Mouse (Mus musculus): ENCODE measurements around the gene Rab40c. TPM values are rescaled to one million over a fixed set of nuclear protein-coding genes. Genes with fewer than 3 reads are reported as not detected.

Rab40c gene
- total and polyA plus RNA-seq, 2 experiments from 2014 or later: 38.9 to 42.1 TPM

DNA sequence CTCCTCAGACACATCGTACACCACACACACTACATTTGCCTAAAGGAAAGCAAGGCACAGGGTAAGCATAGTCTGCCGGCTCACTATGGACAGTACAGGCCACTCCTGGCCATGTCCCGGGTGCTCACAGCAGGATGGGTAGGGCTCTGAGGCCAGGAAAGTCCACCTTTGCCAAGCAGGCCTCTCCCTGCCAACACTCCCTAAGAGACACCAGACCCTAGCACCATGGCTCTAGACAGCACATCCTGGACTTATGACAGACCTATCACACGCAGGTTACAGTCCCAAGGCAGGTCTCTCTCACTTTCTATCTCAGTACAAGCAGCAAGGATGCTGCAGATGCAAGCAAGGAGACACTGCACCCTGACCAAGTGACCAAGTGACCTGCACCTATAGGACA lies 76.4 kb downstream of the Rab40c start:
- TF ChIP-seq CTCF (IDR thresholded peaks at IDR 0.05): no peak
- H3K27me3 ChIP-seq (ENCODE audit: insufficient read depth, low read length): no peaks in the 10 kb centered on the region
- no peaks in the 10 kb centered on the region for H3K9me3 ChIP-seq (ENCODE audit: low read length)
- peaks cover 41% of the 10 kb centered on the region for H3K36me3 ChIP-seq (ENCODE audit: insufficient read depth, low read length)
- DNase-seq (ENCODE audit: low spot score): no peak
- H3K4me1 ChIP-seq (ENCODE audit: insufficient read depth, low read length): peaks cover 9% of the 10 kb centered on the region
- peak overlapping the region; percentile 64 for H3K4me2 ChIP-seq (ENCODE audit: low read depth, low read length, poor library complexity, severe bottlenecking)
- H3K4me3 ChIP-seq (ENCODE audit: low read depth, low read length): peak overlapping the region; percentile 79
- WGBS: 96% methylated on average over 4 of the region's 4 CpGs
- ATAC-seq (ENCODE audit: low FRiP score): no peak
- no peak overlapping the region for H3K27ac ChIP-seq (ENCODE audit: low read depth, low read length)
- peak overlapping the region; percentile 73 for H3K9ac ChIP-seq (replicated peaks; ENCODE audit: low read length, poor library complexity, severe bottlenecking)

DNA sequence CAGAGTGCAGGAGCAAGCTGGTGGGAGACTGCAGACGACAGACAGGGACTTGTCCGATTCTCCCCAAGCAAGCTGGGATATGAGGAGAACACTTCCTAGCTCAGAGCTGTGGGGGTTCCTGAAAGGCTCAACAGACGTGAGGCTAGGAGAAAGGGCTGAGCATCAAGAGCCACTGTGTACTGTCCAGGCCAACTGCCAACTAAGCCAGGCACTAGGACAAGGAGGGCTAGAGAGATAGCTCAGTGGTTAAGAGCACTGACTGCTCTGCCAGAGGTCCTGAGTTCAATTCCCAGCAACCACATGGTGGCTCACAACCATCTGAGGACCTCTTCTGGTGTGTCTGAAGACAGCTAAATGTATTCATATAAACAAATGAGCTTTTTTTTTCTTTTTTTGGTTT lies 77.0 kb downstream of the Rab40c start:
- Histone ChIP-seq H3K4me3 (ENCODE audit: low read depth, low read length) (no peak overlapping the region), H3K27me3 (ENCODE audit: insufficient read depth, low read length) (no peaks in the 10 kb centered on the region), H3K36me3 (ENCODE audit: insufficient read depth, low read length) (peaks cover 38% of the 10 kb centered on the region), H3K9ac (replicated peaks; ENCODE audit: low read length, poor library complexity, severe bottlenecking) (no peak overlapping the region), H3K27ac (ENCODE audit: low read depth, low read length) (no peak overlapping the region), H3K4me1 (ENCODE audit: insufficient read depth, low read length) (peaks cover 11% of the 10 kb centered on the region), H3K4me2 (ENCODE audit: low read depth, low read length, poor library complexity, severe bottlenecking) (no peak overlapping the region), H3K9me3 (ENCODE audit: low read length) (no peaks in the 10 kb centered on the region)
- no peak for ATAC-seq (ENCODE audit: low FRiP score)
- DNase-seq (ENCODE audit: low spot score): no peak
- no peak for TF ChIP-seq CTCF (IDR thresholded peaks at IDR 0.05)
- WGBS: 78% methylated on average over 3 of the region's 3 CpGs

DNA sequence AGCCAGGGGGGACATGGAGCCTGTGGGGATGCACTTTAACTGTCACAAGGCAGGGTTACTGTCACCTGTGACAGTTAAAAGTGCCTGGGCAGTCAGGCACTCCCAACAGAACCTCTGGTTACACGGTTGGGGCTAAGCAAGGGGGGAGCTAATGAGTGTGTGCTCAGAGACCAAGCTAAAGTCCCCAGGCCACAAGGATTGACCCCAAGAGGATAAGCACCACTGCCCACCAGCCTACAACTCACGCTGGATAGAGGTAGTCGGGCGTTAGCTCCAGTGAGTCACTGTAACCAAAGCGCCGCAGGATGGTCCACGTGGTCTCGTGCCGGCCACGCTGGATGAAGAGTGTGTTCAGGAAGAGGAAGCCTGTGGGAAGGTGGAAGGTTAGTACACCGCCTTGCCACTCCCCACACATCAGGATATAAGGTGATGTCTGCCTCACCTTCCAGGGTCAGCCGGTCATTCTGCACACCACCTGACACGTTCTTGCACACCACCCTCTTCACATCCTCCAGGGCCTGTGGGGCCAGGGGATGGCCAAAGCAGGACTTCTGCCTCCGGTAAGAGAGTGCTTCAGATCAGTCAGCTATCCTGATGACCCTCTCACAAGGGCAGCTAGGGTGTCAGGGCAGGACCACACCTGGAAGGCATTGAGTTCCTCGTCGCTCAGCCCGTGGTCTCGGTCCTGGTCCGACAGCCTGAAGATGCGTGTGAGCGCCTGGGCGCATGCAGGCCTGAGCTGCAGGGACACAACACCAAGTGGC lies 78.2 kb downstream of the Rab40c start, which contains the start of gene Gm20683:
Gm20683 (minus strand) TSS at position 647 of the 764 bp plus-strand sequence.
- no peaks in the 10 kb centered on the region for H3K9me3 ChIP-seq (ENCODE audit: low read length)
- H3K36me3 ChIP-seq (ENCODE audit: insufficient read depth, low read length): peaks cover 37% of the 10 kb centered on the region
- ATAC-seq (ENCODE audit: low FRiP score) (no peak), DNase-seq (ENCODE audit: low spot score) (no peak)
- no peaks in the 10 kb centered on the region for H3K27me3 ChIP-seq (ENCODE audit: insufficient read depth, low read length)
- TF ChIP-seq CTCF (IDR thresholded peaks at IDR 0.05): no peak
- H3K4me1 ChIP-seq (ENCODE audit: insufficient read depth, low read length): peaks cover 15% of the 10 kb centered on the region
- no peak within 1 kb of the TSS for H3K27ac ChIP-seq (ENCODE audit: low read depth, low read length)
- no peak within 1 kb of the TSS for H3K4me2 ChIP-seq (ENCODE audit: low read depth, low read length, poor library complexity, severe bottlenecking)
- WGBS: 94% methylated on average over 22 of the region's 22 CpGs
- H3K4me3 ChIP-seq (ENCODE audit: low read depth, low read length): no peak within 1 kb of the TSS
- H3K9ac ChIP-seq (replicated peaks; ENCODE audit: low read length, poor library complexity, severe bottlenecking): no peak within 1 kb of the TSS

DNA sequence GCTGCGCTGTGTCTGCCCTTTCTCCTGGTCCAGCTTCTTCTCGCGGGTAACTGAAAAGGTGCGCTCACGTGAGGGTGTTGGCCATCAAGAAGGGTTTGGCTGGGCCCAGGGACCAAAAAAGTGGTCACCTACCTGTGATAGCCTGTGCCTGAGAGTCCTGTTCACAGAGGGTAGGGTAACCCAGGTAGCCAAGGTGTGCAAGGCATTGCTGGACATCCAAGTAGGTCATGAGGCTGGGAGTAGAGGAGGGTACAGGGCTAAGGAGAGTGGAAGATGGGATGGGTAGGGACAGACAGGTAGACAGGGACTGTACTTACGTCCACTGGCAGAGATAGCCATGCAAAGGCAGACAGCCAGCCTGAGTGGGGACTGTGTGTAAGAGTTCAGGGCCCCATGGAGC lies 79.0 kb downstream of the Rab40c start:
- peaks cover 22% of the 10 kb centered on the region for H3K4me1 ChIP-seq (ENCODE audit: insufficient read depth, low read length)
- no peak overlapping the region for H3K9ac ChIP-seq (replicated peaks; ENCODE audit: low read length, poor library complexity, severe bottlenecking)

DNA sequence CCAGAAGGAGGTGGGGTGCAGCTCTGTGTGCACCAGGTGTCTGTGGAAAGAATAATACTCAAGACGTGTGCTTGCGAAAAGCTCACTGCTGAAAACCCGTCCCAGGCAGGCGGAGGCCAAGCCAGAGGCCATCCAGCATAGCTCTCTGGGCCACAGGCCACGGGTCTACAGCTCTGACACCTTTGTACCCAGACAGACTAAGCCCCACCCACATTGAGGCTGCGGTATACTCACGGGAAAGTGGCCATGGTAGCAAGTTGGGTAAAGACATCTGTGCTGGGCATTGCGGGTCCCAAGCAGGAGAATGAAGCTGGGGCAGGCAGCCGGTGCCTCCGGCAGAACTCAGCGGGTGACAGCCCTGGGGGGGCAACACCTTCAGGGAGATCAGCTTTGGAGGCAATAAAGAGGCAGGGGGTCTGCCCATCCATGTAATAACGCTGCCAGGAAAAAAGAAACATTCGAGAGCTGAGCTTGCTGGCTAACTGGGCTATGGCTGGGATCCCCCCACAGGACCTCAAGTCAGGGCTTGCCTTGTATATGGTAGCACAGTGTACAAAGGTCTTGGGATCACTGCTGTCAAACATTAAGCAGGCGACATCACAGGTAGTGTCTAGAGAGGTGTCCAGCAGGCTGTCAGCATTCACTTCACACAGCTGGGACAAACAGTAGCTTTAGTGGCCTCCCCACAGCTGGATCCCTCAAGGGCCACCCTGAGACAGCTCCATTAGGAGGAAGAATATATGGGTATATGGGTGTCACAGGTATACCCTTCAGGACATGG lies 79.9 kb downstream of the Rab40c start:
- H3K27ac ChIP-seq (ENCODE audit: low read depth, low read length): no peak overlapping the region
- H3K4me2 ChIP-seq (ENCODE audit: low read depth, low read length, poor library complexity, severe bottlenecking): no peak overlapping the region
- peaks cover 26% of the 10 kb centered on the region for H3K4me1 ChIP-seq (ENCODE audit: insufficient read depth, low read length)
- H3K36me3 ChIP-seq (ENCODE audit: insufficient read depth, low read length): peaks cover 46% of the 10 kb centered on the region
- 87% methylated on average over 14 of the region's 14 CpGs for WGBS
- TF ChIP-seq CTCF (IDR thresholded peaks at IDR 0.05): no peak
- no peak overlapping the region for H3K4me3 ChIP-seq (ENCODE audit: low read depth, low read length)
- no peak for DNase-seq (ENCODE audit: low spot score)
- H3K27me3 ChIP-seq (ENCODE audit: insufficient read depth, low read length): no peaks in the 10 kb centered on the region
- no peak overlapping the region for H3K9ac ChIP-seq (replicated peaks; ENCODE audit: low read length, poor library complexity, severe bottlenecking)
- H3K9me3 ChIP-seq (ENCODE audit: low read length): no peaks in the 10 kb centered on the region
- no peak for ATAC-seq (ENCODE audit: low FRiP score)

More for the DNA sequence above, 79.0 kb downstream of the Rab40c start:
- no peaks in the 10 kb centered on the region for H3K27me3 ChIP-seq (ENCODE audit: insufficient read depth, low read length)
- no peak for ATAC-seq (ENCODE audit: low FRiP score)
- no peak overlapping the region for H3K4me2 ChIP-seq (ENCODE audit: low read depth, low read length, poor library complexity, severe bottlenecking)
- H3K9me3 ChIP-seq (ENCODE audit: low read length): no peaks in the 10 kb centered on the region
- H3K27ac ChIP-seq (ENCODE audit: low read depth, low read length): no peak overlapping the region
- H3K4me3 ChIP-seq (ENCODE audit: low read depth, low read length): no peak overlapping the region
- TF ChIP-seq CTCF (IDR thresholded peaks at IDR 0.05): no peak
- peaks cover 37% of the 10 kb centered on the region for H3K36me3 ChIP-seq (ENCODE audit: insufficient read depth, low read length)
- over 99% methylated on average over 6 of the region's 6 CpGs for WGBS
- no peak for DNase-seq (ENCODE audit: low spot score)

DNA sequence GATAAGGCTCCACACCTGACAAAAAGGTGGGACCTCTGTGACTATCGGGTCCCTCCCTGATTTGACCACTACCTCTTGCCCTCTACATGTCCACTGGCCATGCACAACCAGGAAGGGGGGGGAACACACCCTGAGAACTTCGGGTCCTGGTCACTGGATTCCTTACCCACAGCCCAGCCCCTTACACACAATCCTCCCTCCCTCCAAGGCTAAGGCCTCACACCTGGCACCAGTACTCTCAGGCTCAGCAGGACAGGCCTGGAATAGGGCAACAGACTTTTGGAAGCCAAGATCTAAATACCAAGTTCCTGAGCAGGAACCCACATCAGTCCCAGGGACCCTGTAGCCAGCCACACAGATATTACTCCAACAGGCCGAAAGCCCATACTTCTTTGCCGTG lies 80.6 kb downstream of the Rab40c start:
- no peak overlapping the region for H3K4me3 ChIP-seq (ENCODE audit: low read depth, low read length)
- 95% methylated on average over 4 of the region's 4 CpGs for WGBS
- H3K4me1 ChIP-seq (ENCODE audit: insufficient read depth, low read length): peaks cover 33% of the 10 kb centered on the region
- no peak for DNase-seq (ENCODE audit: low spot score)
- H3K4me2 ChIP-seq (ENCODE audit: low read depth, low read length, poor library complexity, severe bottlenecking): no peak overlapping the region
- H3K9ac ChIP-seq (replicated peaks; ENCODE audit: low read length, poor library complexity, severe bottlenecking): no peak overlapping the region
- no peak for TF ChIP-seq CTCF (IDR thresholded peaks at IDR 0.05)
- ATAC-seq (ENCODE audit: low FRiP score): no peak
- peaks cover 46% of the 10 kb centered on the region for H3K36me3 ChIP-seq (ENCODE audit: insufficient read depth, low read length)
- H3K9me3 ChIP-seq (ENCODE audit: low read length): no peaks in the 10 kb centered on the region
- H3K27ac ChIP-seq (ENCODE audit: low read depth, low read length): no peak overlapping the region
- H3K27me3 ChIP-seq (ENCODE audit: insufficient read depth, low read length): no peaks in the 10 kb centered on the region

Data from midbrain, postnatal 0 days (tissue).